Mouse (Mus musculus): Measurements from ENCODE around the gene Cd80. TPM values are rescaled to one million over a fixed set of nuclear protein-coding genes. Genes with fewer than 3 reads are reported as not detected.

Gene Cd80
- polyA plus RNA-seq, 1 experiment from 2014 or later, result 0.25 TPM

GRCm38 (mm10) chr16:38432498-38433425 is 22.6 kb upstream of the Cd80 start, which contains the start of gene Pla1a:
Gene Pla1a, minus strand, starts transcription at chr16:38433145.
- 89% methylated on average over 11 of the region's 11 CpGs for WGBS
- H3K4me3 ChIP-seq (ENCODE audit: low read depth, low read length), result no peak within 1 kb of the TSS
- ATAC-seq, result no peak

GRCm38 (mm10) chr16:38433514-38433913 is 21.8 kb upstream of the Cd80 start:
- no peaks in the 10 kb centered on the region for H3K27me3 ChIP-seq (replicated peaks; ENCODE audit: control insufficient read depth, insufficient read depth, low read length)
- no peak overlapping the region for H3K9ac ChIP-seq (ENCODE audit: low read length)
- DNase-seq (ENCODE audit: low spot score) (no peak), ATAC-seq (no peak)
- no peaks in the 10 kb centered on the region for H3K36me3 ChIP-seq (ENCODE audit: control insufficient read depth, insufficient read depth, low read length)
- WGBS, result 91% methylated on average over 8 of the region's 8 CpGs
- H3K27ac ChIP-seq (ENCODE audit: low read depth, low read length), result no peak overlapping the region
- H3K4me1 ChIP-seq (ENCODE audit: control insufficient read depth, insufficient read depth, low read length), result no peaks in the 10 kb centered on the region
- H3K4me3 ChIP-seq (ENCODE audit: low read depth, low read length), result no peak overlapping the region
- H3K9me3 ChIP-seq (replicated peaks; ENCODE audit: control insufficient read depth, low read length), result no peaks in the 10 kb centered on the region
- no peak overlapping the region for H3K4me2 ChIP-seq (ENCODE audit: low read length)

More at GRCm38 (mm10) chr16:38432498-38433425, 22.6 kb upstream of the Cd80 start, which contains the start of gene Pla1a:
- H3K36me3 ChIP-seq (ENCODE audit: control insufficient read depth, insufficient read depth, low read length), result no peaks in the 10 kb centered on the region
- H3K27me3 ChIP-seq (replicated peaks; ENCODE audit: control insufficient read depth, insufficient read depth, low read length), result no peaks in the 10 kb centered on the region
- H3K27ac ChIP-seq (ENCODE audit: low read depth, low read length), result no peak within 1 kb of the TSS
- no peaks in the 10 kb centered on the region for H3K9me3 ChIP-seq (replicated peaks; ENCODE audit: control insufficient read depth, low read length)
- no peaks in the 10 kb centered on the region for H3K4me1 ChIP-seq (ENCODE audit: control insufficient read depth, insufficient read depth, low read length)
- no peak for DNase-seq (ENCODE audit: low spot score)
- H3K9ac ChIP-seq (ENCODE audit: low read length), result no peak within 1 kb of the TSS
- no peak within 1 kb of the TSS for H3K4me2 ChIP-seq (ENCODE audit: low read length)

- H3K9ac ChIP-seq (ENCODE audit: low read length), result no peak overlapping the region
- 82% methylated on average over 4 of the region's 4 CpGs for WGBS
- no peak overlapping the region for H3K4me2 ChIP-seq (ENCODE audit: low read length)
Measured at GRCm38 (mm10) chr16:38434295-38434795, 21.0 kb upstream of the Cd80 start.

GRCm38 (mm10) chr16:38439190-38439589 is 16.2 kb upstream of the Cd80 start:
- H3K9me3 ChIP-seq (replicated peaks; ENCODE audit: control insufficient read depth, low read length), result no peaks in the 10 kb centered on the region
- H3K4me3 ChIP-seq (ENCODE audit: low read depth, low read length), result no peak overlapping the region
- ATAC-seq (no peak), DNase-seq (ENCODE audit: low spot score) (no peak)
- H3K27ac ChIP-seq (ENCODE audit: low read depth, low read length), result no peak overlapping the region
- no peaks in the 10 kb centered on the region for H3K4me1 ChIP-seq (ENCODE audit: control insufficient read depth, insufficient read depth, low read length)
- no peaks in the 10 kb centered on the region for H3K27me3 ChIP-seq (replicated peaks; ENCODE audit: control insufficient read depth, insufficient read depth, low read length)
- H3K4me2 ChIP-seq (ENCODE audit: low read length), result no peak overlapping the region
- peaks cover 15% of the 10 kb centered on the region for H3K36me3 ChIP-seq (ENCODE audit: control insufficient read depth, insufficient read depth, low read length)
- WGBS, result 81% methylated on average over 1 of the region's 1 CpGs
- no peak overlapping the region for H3K9ac ChIP-seq (ENCODE audit: low read length)

More at GRCm38 (mm10) chr16:38434295-38434795, 21.0 kb upstream of the Cd80 start:
- Histone ChIP-seq H3K27me3 (replicated peaks; ENCODE audit: control insufficient read depth, insufficient read depth, low read length) (no peaks in the 10 kb centered on the region), H3K36me3 (ENCODE audit: control insufficient read depth, insufficient read depth, low read length) (no peaks in the 10 kb centered on the region), H3K4me3 (ENCODE audit: low read depth, low read length) (no peak overlapping the region), H3K27ac (ENCODE audit: low read depth, low read length) (no peak overlapping the region), H3K9me3 (replicated peaks; ENCODE audit: control insufficient read depth, low read length) (no peaks in the 10 kb centered on the region), H3K4me1 (ENCODE audit: control insufficient read depth, insufficient read depth, low read length) (no peaks in the 10 kb centered on the region)
- DNase-seq (ENCODE audit: low spot score) (no peak), ATAC-seq (no peak)

GRCm38 (mm10) chr16:38440403-38440802 is 15.0 kb upstream of the Cd80 start:
- 89% methylated on average over 6 of the region's 6 CpGs for WGBS
- Histone ChIP-seq H3K9me3 (replicated peaks; ENCODE audit: control insufficient read depth, low read length) (no peaks in the 10 kb centered on the region), H3K4me3 (ENCODE audit: low read depth, low read length) (no peak overlapping the region), H3K27me3 (replicated peaks; ENCODE audit: control insufficient read depth, insufficient read depth, low read length) (no peaks in the 10 kb centered on the region), H3K36me3 (ENCODE audit: control insufficient read depth, insufficient read depth, low read length) (peaks cover 27% of the 10 kb centered on the region), H3K9ac (ENCODE audit: low read length) (no peak overlapping the region), H3K27ac (ENCODE audit: low read depth, low read length) (no peak overlapping the region), H3K4me2 (ENCODE audit: low read length) (no peak overlapping the region), H3K4me1 (ENCODE audit: control insufficient read depth, insufficient read depth, low read length) (no peaks in the 10 kb centered on the region)
- no peak for DNase-seq (ENCODE audit: low spot score)
- ATAC-seq, result no peak

GRCm38 (mm10) chr16:38441611-38442010 is 13.8 kb upstream of the Cd80 start:
- ATAC-seq (no peak), DNase-seq (ENCODE audit: low spot score) (no peak)
- Histone ChIP-seq H3K27ac (ENCODE audit: low read depth, low read length) (no peak overlapping the region), H3K4me3 (ENCODE audit: low read depth, low read length) (no peak overlapping the region), H3K9ac (ENCODE audit: low read length) (no peak overlapping the region), H3K9me3 (replicated peaks; ENCODE audit: control insufficient read depth, low read length) (no peaks in the 10 kb centered on the region), H3K27me3 (replicated peaks; ENCODE audit: control insufficient read depth, insufficient read depth, low read length) (no peaks in the 10 kb centered on the region), H3K4me2 (ENCODE audit: low read length) (no peak overlapping the region), H3K4me1 (ENCODE audit: control insufficient read depth, insufficient read depth, low read length) (no peaks in the 10 kb centered on the region), H3K36me3 (ENCODE audit: control insufficient read depth, insufficient read depth, low read length) (peaks cover 39% of the 10 kb centered on the region)
- whole genome bisulfite sequencing, result 93% methylated on average over 5 of the region's 5 CpGs

GRCm38 (mm10) chr16:38442216-38442615 is 13.1 kb upstream of the Cd80 start:
- DNase-seq (ENCODE audit: low spot score), result no peak
- H3K4me2 ChIP-seq (ENCODE audit: low read length), result no peak overlapping the region
- ATAC-seq, result no peak
- H3K36me3 ChIP-seq (ENCODE audit: control insufficient read depth, insufficient read depth, low read length), result peaks cover 45% of the 10 kb centered on the region
- no peak overlapping the region for H3K27ac ChIP-seq (ENCODE audit: low read depth, low read length)
- 89% methylated on average over 8 of the region's 8 CpGs for WGBS
- no peak overlapping the region for H3K4me3 ChIP-seq (ENCODE audit: low read depth, low read length)
- H3K4me1 ChIP-seq (ENCODE audit: control insufficient read depth, insufficient read depth, low read length), result no peaks in the 10 kb centered on the region
- no peaks in the 10 kb centered on the region for H3K27me3 ChIP-seq (replicated peaks; ENCODE audit: control insufficient read depth, insufficient read depth, low read length)
- H3K9me3 ChIP-seq (replicated peaks; ENCODE audit: control insufficient read depth, low read length), result no peaks in the 10 kb centered on the region
- H3K9ac ChIP-seq (ENCODE audit: low read length), result no peak overlapping the region

- WGBS, result 96% methylated on average over 7 of the region's 7 CpGs
- H3K9ac ChIP-seq (ENCODE audit: low read length), result no peak overlapping the region
- H3K27ac ChIP-seq (ENCODE audit: low read depth, low read length), result no peak overlapping the region
- H3K4me2 ChIP-seq (ENCODE audit: low read length), result no peak overlapping the region
- H3K4me3 ChIP-seq (ENCODE audit: low read depth, low read length), result no peak overlapping the region
- H3K36me3 ChIP-seq (ENCODE audit: control insufficient read depth, insufficient read depth, low read length), result peaks cover 57% of the 10 kb centered on the region
- H3K9me3 ChIP-seq (replicated peaks; ENCODE audit: control insufficient read depth, low read length), result no peaks in the 10 kb centered on the region
- H3K27me3 ChIP-seq (replicated peaks; ENCODE audit: control insufficient read depth, insufficient read depth, low read length), result no peaks in the 10 kb centered on the region
- no peak for DNase-seq (ENCODE audit: low spot score)
- ATAC-seq, result no peak
- no peaks in the 10 kb centered on the region for H3K4me1 ChIP-seq (ENCODE audit: control insufficient read depth, insufficient read depth, low read length)
Measured at GRCm38 (mm10) chr16:38443721-38444464, 11.5 kb upstream of the Cd80 start.

Data from forebrain, embryonic 14.5 days (tissue).